Mouse (Mus musculus) limb, embryonic 10.5 days (tissue): ENCODE data around the gene Stil. TPM values are rescaled to one million over a fixed set of nuclear protein-coding genes. Genes with fewer than 3 reads are reported as not detected.

Source experiments
- polyA plus RNA-seq: library from polyadenylated mRNA; unstranded; fragments of >200 nt; fragmentation: Nextera tagmentation; extraction: Ambion mirVana; gene quantifications from 2 replicates; pipeline ENCODE4 v1.2.1, GENCODE M21; 2016

The Stil gene
- polyA plus RNA-seq, 1 experiment from 2014 or later: 19.8 TPM

Other genes starting within 250 kb of the Stil start
- gene Gm12830, start 178.4 kb upstream of the Stil start, polyA plus RNA-seq: not detected in 2 replicates
- 0.81 and 1.1 TPM in 2 replicates for gene Foxd2, start 91.3 kb upstream of the Stil start, polyA plus RNA-seq
- gene Foxe3, start 74.1 kb upstream of the Stil start, polyA plus RNA-seq: not detected in 2 replicates
- gene Cmpk1, start 12.9 kb upstream of the Stil start, polyA plus RNA-seq: 61.3 and 69.6 TPM in 2 replicates
- 1.7 TPM in 2 replicates for gene Tal1, start 56.3 kb downstream of the Stil start, polyA plus RNA-seq
- 6.8 and 9.0 TPM in 2 replicates for gene Pdzk1ip1, start 88.5 kb downstream of the Stil start, polyA plus RNA-seq
- gene Cyp4x1, start 134.1 kb downstream of the Stil start, polyA plus RNA-seq: 0.04 and 0.06 TPM in 2 replicates
- gene Cyp4a29, start 241.9 kb downstream of the Stil start, polyA plus RNA-seq: not detected in 2 replicates